Mouse (Mus musculus): ENCODE results near the gene Erbb4.

DNA sequence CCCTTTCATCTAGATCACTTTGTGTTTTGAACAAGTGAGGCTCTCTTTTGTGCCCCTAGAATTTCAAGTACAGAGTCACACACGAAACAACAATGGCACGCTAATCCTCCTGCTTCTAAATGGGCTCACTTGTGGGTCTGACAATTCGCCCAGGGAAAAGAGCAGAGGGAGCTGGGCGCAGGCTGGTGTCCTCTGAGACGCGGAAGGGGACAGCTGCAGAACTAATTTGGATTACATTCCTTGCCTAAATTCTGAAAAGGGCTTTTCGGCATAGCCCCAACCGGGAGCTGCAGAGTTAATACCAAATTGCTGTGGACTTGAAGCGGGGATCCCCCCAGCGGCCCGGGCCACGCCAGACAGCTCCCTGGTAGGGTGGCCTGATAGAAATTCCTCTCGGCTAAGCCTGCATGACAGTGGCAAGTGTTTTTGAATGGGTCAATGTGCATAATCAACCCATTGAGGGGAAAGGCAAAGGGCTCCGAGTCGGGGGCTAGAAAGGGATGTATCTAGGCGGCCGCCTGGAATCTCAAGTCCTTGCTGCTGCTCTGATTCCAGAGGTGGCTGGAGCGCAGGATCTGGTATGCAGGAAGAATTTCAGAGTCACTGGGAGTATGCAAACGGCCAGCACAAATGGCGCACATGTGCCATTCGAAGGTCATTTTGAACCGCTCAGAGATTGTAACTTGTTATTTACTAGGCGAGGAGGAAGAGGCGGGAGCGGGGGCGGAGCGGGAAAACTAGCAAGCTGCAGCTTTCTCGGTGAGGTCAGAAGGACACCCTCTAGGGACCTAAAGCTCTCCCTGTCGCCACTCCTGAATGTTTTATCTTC, 2.2 kb downstream of the Erbb4 start:
- TF ChIP-seq POLR2A (IDR thresholded peaks at IDR 0.05; ENCODE audit: borderline replicate concordance, extremely low read depth, low read depth, low read length) (no peak), CTCF (IDR thresholded peaks at IDR 0.05; ENCODE audit: insufficient read depth, low read length) (no peak)
